Mouse (Mus musculus) adrenal gland, postnatal 4 days (tissue): Measurements from ENCODE around the gene Stpg3. TPM values are rescaled to one million over a fixed set of nuclear protein-coding genes. Genes with fewer than 3 reads are reported as not detected.
A peak's percentile ranks its signal among the peaks of the same experiment; 100 is the strongest.
"Not testable (repeated sequence)": the region's sequence is repeated elsewhere in the genome, so short reads cannot be mapped to it uniquely, and the experiment has no call there.

Experiments used
- DNase-seq, 2 experiments: peaks; one replicate each; pipeline ENCODE4 v3.0.0; 2021 to 2022; ENCODE audit warnings: low spot score in 2 of 2, mixed read lengths in 2 of 2
- long read RNA-seq, 2 experiments: library from polyadenylated mRNA; stranded (forward); transcript quantifications; one replicate each; pipeline ENCODE4 v2.0.0; 2021
- total RNA-seq, 2 experiments: library from RNA; stranded (reverse); gene quantifications; 2 replicates each; pipeline ENCODE4 v1.2.3; 2021

The Stpg3 gene
- total RNA-seq, result not detected
- long read RNA-seq, experiment 1, result 0 reads
- long read RNA-seq, experiment 2, result 0 reads

GRCm38 (mm10) chr2:25214444-25214843 lies at the start of gene Stpg3:
TSS of gene Stpg3 (minus strand) at chr2:25214637.
- DNase-seq, result no peak

GRCm38 (mm10) chr2:25263623-25264285 lies 49.3 kb upstream of the Stpg3 start:
- DNase-seq, result no peak

GRCm38 (mm10) chr2:25262795-25263622 lies 48.6 kb upstream of the Stpg3 start:
- DNase-seq, result no peak

- DNase-seq, result peak; percentile 80 to 91
These were observed 47.9 kb upstream of the Stpg3 start, which contains the start of gene Tprn for GRCm38 (mm10) chr2:25262291-25262767. TSS of gene Tprn (plus strand) at chr2:25262618.

GRCm38 (mm10) chr2:25261870-25262269 lies 47.4 kb upstream of the Stpg3 start:
- no peak for DNase-seq

GRCm38 (mm10) chr2:25258887-25259286 lies 44.5 kb upstream of the Stpg3 start:
- DNase-seq, result no peak

- DNase-seq, result not testable (repeated sequence)
These were observed 42.8 kb upstream of the Stpg3 start for GRCm38 (mm10) chr2:25257250-25257649.

GRCm38 (mm10) chr2:25256443-25257109 lies 42.1 kb upstream of the Stpg3 start:
- DNase-seq, result not testable (repeated sequence)

GRCm38 (mm10) chr2:25255284-25255779 lies 40.9 kb upstream of the Stpg3 start, which contains the start of gene Tmem203:
TSS of gene Tmem203 (plus strand) at chr2:25255439.
- peak; percentile 63 to 79 for DNase-seq

GRCm38 (mm10) chr2:25252331-25252730 lies 37.9 kb upstream of the Stpg3 start:
- DNase-seq, result no peak

GRCm38 (mm10) chr2:25246183-25247072 lies 32.0 kb upstream of the Stpg3 start, which contains the start of gene AL732309.1:
TSS of gene AL732309.1 (minus strand) at chr2:25246863.
- DNase-seq, result no peak

GRCm38 (mm10) chr2:25244144-25244543 lies 29.7 kb upstream of the Stpg3 start:
- no peak for DNase-seq

GRCm38 (mm10) chr2:25243342-25243741 lies 28.9 kb upstream of the Stpg3 start:
- no peak for DNase-seq

GRCm38 (mm10) chr2:25242101-25242506 lies 27.7 kb upstream of the Stpg3 start, which contains the start of the genes Rnf208 and Cysrt1:
TSS of gene Rnf208 (plus strand) at chr2:25242255.
TSS of gene Cysrt1 (minus strand) at chr2:25242452.
- DNase-seq, result no peak

GRCm38 (mm10) chr2:25241438-25241775 lies 27.0 kb upstream of the Stpg3 start:
- no peak for DNase-seq

GRCm38 (mm10) chr2:25240723-25241437 lies 26.4 kb upstream of the Stpg3 start:
- DNase-seq, result peak; percentile 32 to 49

- DNase-seq, result no peak
These were observed 25.9 kb upstream of the Stpg3 start for GRCm38 (mm10) chr2:25240310-25240709.

- DNase-seq, result no peak
These were observed 25.3 kb upstream of the Stpg3 start for GRCm38 (mm10) chr2:25239766-25240165.

- no peak for DNase-seq
These were observed 23.7 kb upstream of the Stpg3 start for GRCm38 (mm10) chr2:25238106-25238505.
